Mouse (Mus musculus) heart, postnatal 0 days (tissue): ENCODE results near the gene Parp9.

Source experiments
- CTCF ChIP-seq: IDR thresholded peaks from 2 replicates; pipeline ENCODE4 v1.5.1; 2016; ENCODE audit warnings: antibody characterized with exemption, control low read depth, low read depth
- EP300 ChIP-seq: IDR thresholded peaks from 2 replicates; pipeline ENCODE4 v1.6.1; 2016; ENCODE audit warnings: antibody characterized with exemption, low read depth

GRCm38 (mm10) chr16:35924341-35924740, 13.9 kb upstream of the Parp9 start:
- TF ChIP-seq EP300 (no peak), CTCF (no peak)
